Mouse (Mus musculus) limb, embryonic 12.5 days (tissue): ENCODE results near the gene Cdpf1. TPM values are rescaled to one million over a fixed set of nuclear protein-coding genes. Genes with fewer than 3 reads are reported as not detected.
"Not testable (repeated sequence)": the region's sequence is repeated elsewhere in the genome, so short reads cannot be mapped to it uniquely, and the experiment has no call there.

Experiments used
- ATAC-seq: fragments of 200-750 bp; cut with Nextera tagmentation; 2 replicates; pipeline ENCODE4 v1.8.0; 2017; ENCODE audit warnings: low read depth, moderate TSS enrichment; ENCODE audit not compliant: insufficient number of reproducible peaks, insufficient read depth, low FRiP score, low TSS enrichment
- H3K27ac ChIP-seq: fragments of 300-500 bp; sonication (generic); 2 replicates; pipeline ENCODE4 v1.5.1; 2016; ENCODE audit warnings: mild to moderate bottlenecking, moderate library complexity
- H3K27me3 ChIP-seq: fragments of 300-500 bp; sonication (generic); 2 replicates; pipeline ENCODE4 v1.6.1; 2016; ENCODE audit warnings: mild to moderate bottlenecking, moderate library complexity
- H3K36me3 ChIP-seq: fragments of 300-500 bp; sonication (generic); 2 replicates; pipeline ENCODE4 v1.6.1; 2016; ENCODE audit warnings: mild to moderate bottlenecking, moderate library complexity
- H3K4me1 ChIP-seq: fragments of 300-500 bp; sonication (generic); replicated peaks from 2 replicates; pipeline ENCODE4 v1.6.1; 2016
- H3K4me2 ChIP-seq: fragments of 300-500 bp; sonication (generic); 2 replicates; pipeline ENCODE4 v1.6.1; 2016; ENCODE audit warnings: mild to moderate bottlenecking, moderate library complexity
- H3K4me3 ChIP-seq: fragments of 300-500 bp; sonication (generic); replicated peaks from 2 replicates; pipeline ENCODE4 v1.5.1; 2016; ENCODE audit warnings: mild to moderate bottlenecking
- H3K9ac ChIP-seq: fragments of 300-500 bp; sonication (generic); replicated peaks from 2 replicates; pipeline ENCODE4 v1.6.1; 2016; ENCODE audit warnings: mild to moderate bottlenecking, moderate library complexity
- H3K9me3 ChIP-seq: fragments of 300-500 bp; sonication (generic); 2 replicates; pipeline ENCODE4 v1.6.1; 2016; ENCODE audit warnings: mild to moderate bottlenecking, moderate library complexity
- WGBS: fragments of 180-500 bp; shearing (Covaris S2); methylation state at CpG from one replicate; pipeline ENCODE4 v1.1.7; 2016; 5-methylcytosine and 5-hydroxymethylcytosine counted together
- polyA plus RNA-seq: library from polyadenylated mRNA; unstranded; fragments of >200 nt; fragmentation: Nextera tagmentation; extraction: Ambion mirVana; gene quantifications from 2 replicates; pipeline ENCODE4 v1.2.1, GENCODE M21; 2016

Gene Cdpf1
- polyA plus RNA-seq, 1 experiment from 2014 or later, result 22.8 TPM

GRCm38 (mm10) chr15:85786711-85787110, 24.8 kb downstream of the Cdpf1 start:
- Histone ChIP-seq H3K27ac (no peak overlapping the region), H3K4me2 (no peak overlapping the region), H3K4me3 (no peak overlapping the region), H3K36me3 (no peaks in the 10 kb centered on the region), H3K4me1 (no peaks in the 10 kb centered on the region), H3K27me3 (no peaks in the 10 kb centered on the region), H3K9me3 (no peaks in the 10 kb centered on the region), H3K9ac (no peak overlapping the region)
- ATAC-seq, result no peak
- 79% methylated on average over 5 of the region's 5 CpGs for WGBS

GRCm38 (mm10) chr15:85784341-85784740, 27.2 kb downstream of the Cdpf1 start:
- Histone ChIP-seq H3K9me3 (no peaks in the 10 kb centered on the region), H3K27ac (no peak overlapping the region), H3K4me2 (no peak overlapping the region), H3K4me1 (no peaks in the 10 kb centered on the region), H3K27me3 (no peaks in the 10 kb centered on the region), H3K36me3 (no peaks in the 10 kb centered on the region), H3K4me3 (no peak overlapping the region), H3K9ac (no peak overlapping the region)
- ATAC-seq, result no peak
- 90% methylated on average over 3 of the region's 3 CpGs for WGBS

- no peaks in the 10 kb centered on the region for H3K27me3 ChIP-seq
- WGBS, result 90% methylated on average over 4 of the region's 4 CpGs
- no peaks in the 10 kb centered on the region for H3K4me1 ChIP-seq
- no peak overlapping the region for H3K4me3 ChIP-seq
- no peaks in the 10 kb centered on the region for H3K36me3 ChIP-seq
- H3K9me3 ChIP-seq, result no peaks in the 10 kb centered on the region
- H3K9ac ChIP-seq, result no peak overlapping the region
- H3K27ac ChIP-seq, result no peak overlapping the region
- no peak for ATAC-seq
- no peak overlapping the region for H3K4me2 ChIP-seq
Measured at GRCm38 (mm10) chr15:85783146-85783545, 28.4 kb downstream of the Cdpf1 start.

GRCm38 (mm10) chr15:85778891-85779290, 32.6 kb downstream of the Cdpf1 start:
- not testable (repeated sequence) for H3K4me3 ChIP-seq, H3K9me3 ChIP-seq, H3K4me2 ChIP-seq, H3K9ac ChIP-seq, H3K36me3 ChIP-seq, H3K27me3 ChIP-seq, H3K4me1 ChIP-seq, ATAC-seq, H3K27ac ChIP-seq
- 92% methylated on average over 6 of the region's 6 CpGs for WGBS

- Histone ChIP-seq H3K4me1 (no peaks in the 10 kb centered on the region), H3K36me3 (no peaks in the 10 kb centered on the region), H3K4me2 (no peak overlapping the region), H3K9me3 (no peaks in the 10 kb centered on the region), H3K4me3 (no peak overlapping the region), H3K9ac (no peak overlapping the region), H3K27me3 (no peaks in the 10 kb centered on the region), H3K27ac (no peak overlapping the region)
- no peak for ATAC-seq
- 80% methylated on average over 5 of the region's 5 CpGs for WGBS
Measured at GRCm38 (mm10) chr15:85776771-85777170, 34.7 kb downstream of the Cdpf1 start.

- no peaks in the 10 kb centered on the region for H3K36me3 ChIP-seq
- H3K4me2 ChIP-seq, result no peak overlapping the region
- 84% methylated on average over 2 of the region's 2 CpGs for WGBS
- H3K27ac ChIP-seq, result no peak overlapping the region
- H3K4me3 ChIP-seq, result no peak overlapping the region
- no peak for ATAC-seq
- H3K9me3 ChIP-seq, result no peaks in the 10 kb centered on the region
- no peak overlapping the region for H3K9ac ChIP-seq
- no peaks in the 10 kb centered on the region for H3K27me3 ChIP-seq
- no peaks in the 10 kb centered on the region for H3K4me1 ChIP-seq
Measured at GRCm38 (mm10) chr15:85776241-85776640, 35.3 kb downstream of the Cdpf1 start.

GRCm38 (mm10) chr15:85775001-85775400, 36.5 kb downstream of the Cdpf1 start:
- Histone ChIP-seq H3K27ac (no peak overlapping the region), H3K36me3 (no peaks in the 10 kb centered on the region), H3K4me2 (no peak overlapping the region), H3K4me3 (no peak overlapping the region), H3K9me3 (no peaks in the 10 kb centered on the region), H3K9ac (no peak overlapping the region), H3K4me1 (no peaks in the 10 kb centered on the region), H3K27me3 (no peaks in the 10 kb centered on the region)
- ATAC-seq, result no peak
- 92% methylated on average over 7 of the region's 7 CpGs for WGBS

GRCm38 (mm10) chr15:85774419-85774818, 37.1 kb downstream of the Cdpf1 start:
- WGBS, result 89% methylated on average over 9 of the region's 9 CpGs
- Histone ChIP-seq H3K4me3 (no peak overlapping the region), H3K9ac (no peak overlapping the region), H3K4me2 (no peak overlapping the region), H3K36me3 (no peaks in the 10 kb centered on the region), H3K27me3 (no peaks in the 10 kb centered on the region), H3K4me1 (no peaks in the 10 kb centered on the region), H3K9me3 (no peaks in the 10 kb centered on the region), H3K27ac (no peak overlapping the region)
- no peak for ATAC-seq

GRCm38 (mm10) chr15:85772146-85772740, 39.3 kb downstream of the Cdpf1 start:
- Histone ChIP-seq H3K27ac (no peak overlapping the region), H3K36me3 (no peaks in the 10 kb centered on the region), H3K4me1 (no peaks in the 10 kb centered on the region), H3K4me3 (no peak overlapping the region), H3K4me2 (no peak overlapping the region), H3K9me3 (no peaks in the 10 kb centered on the region), H3K27me3 (peaks cover 5% of the 10 kb centered on the region; the same call in 1 of the 2 replicates), H3K9ac (no peak overlapping the region)
- no peak for ATAC-seq
- WGBS, result 77% methylated on average over 11 of the region's 11 CpGs

- no peak overlapping the region for H3K4me3 ChIP-seq
- H3K4me1 ChIP-seq, result no peaks in the 10 kb centered on the region
- WGBS, result 85% methylated on average over 17 of the region's 17 CpGs
- no peak overlapping the region for H3K27ac ChIP-seq
- H3K4me2 ChIP-seq, result no peak overlapping the region
- ATAC-seq, result no peak
- H3K9me3 ChIP-seq, result no peaks in the 10 kb centered on the region
- no peak overlapping the region for H3K9ac ChIP-seq
- H3K27me3 ChIP-seq, result peaks cover 5% of the 10 kb centered on the region; the same call in 1 of the 2 replicates
- no peaks in the 10 kb centered on the region for H3K36me3 ChIP-seq
Measured at GRCm38 (mm10) chr15:85771306-85772121, 40.0 kb downstream of the Cdpf1 start.

GRCm38 (mm10) chr15:85768991-85769390, 42.5 kb downstream of the Cdpf1 start:
- Histone ChIP-seq H3K27me3 (peaks cover 5% of the 10 kb centered on the region; the same call in 1 of the 2 replicates), H3K4me2 (no peak overlapping the region), H3K9me3 (no peaks in the 10 kb centered on the region), H3K4me1 (no peaks in the 10 kb centered on the region), H3K9ac (no peak overlapping the region), H3K27ac (no peak overlapping the region), H3K4me3 (no peak overlapping the region), H3K36me3 (no peaks in the 10 kb centered on the region)
- 92% methylated on average over 8 of the region's 8 CpGs for WGBS
- no peak for ATAC-seq
